Mouse (Mus musculus): ENCODE measurements around the gene Mgmt. TPM values are rescaled to one million over a fixed set of nuclear protein-coding genes. Genes with fewer than 3 reads are reported as not detected.

Gene Mgmt
- polyA plus RNA-seq, 1 experiment: 7.9 TPM

- Histone ChIP-seq H3K9me3 (peaks cover 47% of the 10 kb centered on the region), H3K4me1 (no peaks in the 10 kb centered on the region), H3K4me3 (replicated peaks) (no peak overlapping the region)
Observed at GRCm38 (mm10) chr7:137061109-137061508, 166.7 kb downstream of the Mgmt start.

GRCm38 (mm10) chr7:137064255-137064654 lies 169.8 kb downstream of the Mgmt start:
- Histone ChIP-seq H3K4me3 (replicated peaks) (no peak overlapping the region), H3K4me1 (no peaks in the 10 kb centered on the region), H3K36me3 (replicated peaks; ENCODE audit: low read length) (no peaks in the 10 kb centered on the region), H3K27me3 (replicated peaks) (no peaks in the 10 kb centered on the region), H3K9me3 (peaks cover 57% of the 10 kb centered on the region)
- TF ChIP-seq FLI1 (IDR thresholded peaks at IDR 0.05; ENCODE audit: low read length) (no peak), GATA1 (IDR thresholded peaks at IDR 0.05; ENCODE audit: borderline replicate concordance, low read length) (no peak)

More at GRCm38 (mm10) chr7:137061109-137061508, 166.7 kb downstream of the Mgmt start:
- no peaks in the 10 kb centered on the region for H3K27me3 ChIP-seq (replicated peaks)
- H3K36me3 ChIP-seq (replicated peaks; ENCODE audit: low read length): no peaks in the 10 kb centered on the region
- TF ChIP-seq GATA1 (IDR thresholded peaks at IDR 0.05; ENCODE audit: borderline replicate concordance, low read length) (no peak), FLI1 (IDR thresholded peaks at IDR 0.05; ENCODE audit: low read length) (no peak)

DNA sequence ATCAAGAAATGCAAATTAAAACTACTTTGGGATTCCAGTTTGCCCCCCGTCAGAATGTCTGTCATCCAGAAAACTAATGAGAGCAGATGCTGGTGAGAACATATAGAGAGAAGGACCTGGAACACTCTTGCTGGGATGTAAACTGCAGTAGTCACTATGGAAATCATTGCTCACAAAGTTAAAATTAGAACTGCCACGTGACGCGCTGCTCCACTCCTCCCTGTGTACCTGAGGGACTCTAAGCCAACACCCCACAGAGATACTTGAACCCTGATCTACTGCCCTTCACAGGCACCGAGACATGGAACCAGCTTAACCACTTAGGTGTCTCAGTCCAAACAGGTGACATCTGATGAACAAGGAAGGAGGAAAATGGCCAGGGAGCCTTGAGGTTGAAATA lies 171.0 kb downstream of the Mgmt start:
- Histone ChIP-seq H3K4me1 (no peaks in the 10 kb centered on the region), H3K27me3 (replicated peaks) (no peaks in the 10 kb centered on the region), H3K36me3 (replicated peaks; ENCODE audit: low read length) (no peaks in the 10 kb centered on the region), H3K4me3 (replicated peaks) (no peak overlapping the region), H3K9me3 (peaks cover 58% of the 10 kb centered on the region)
- TF ChIP-seq GATA1 (IDR thresholded peaks at IDR 0.05; ENCODE audit: borderline replicate concordance, low read length) (no peak), FLI1 (IDR thresholded peaks at IDR 0.05; ENCODE audit: low read length) (no peak)

DNA sequence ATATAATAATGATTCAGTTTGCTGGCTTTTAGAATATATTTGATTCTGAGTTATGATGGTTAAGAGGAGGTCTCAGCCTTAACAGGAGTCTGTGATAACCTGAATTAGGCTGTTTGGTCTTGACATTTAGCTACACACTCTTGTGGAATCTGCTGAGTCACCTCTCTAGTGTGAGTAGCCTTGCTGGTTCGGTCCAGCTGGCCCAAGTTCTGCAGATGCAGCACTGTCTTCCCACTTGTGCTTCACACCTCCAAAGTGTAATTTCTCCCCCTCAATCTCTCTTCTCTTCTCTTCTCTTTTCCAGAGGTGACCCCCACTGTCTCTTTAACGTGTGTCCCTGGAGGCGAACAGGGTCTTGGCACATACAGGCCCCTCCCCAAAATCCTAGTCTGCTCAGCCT lies 171.8 kb downstream of the Mgmt start:
- TF ChIP-seq FLI1 (IDR thresholded peaks at IDR 0.05; ENCODE audit: low read length) (no peak), GATA1 (IDR thresholded peaks at IDR 0.05; ENCODE audit: borderline replicate concordance, low read length) (no peak)

DNA sequence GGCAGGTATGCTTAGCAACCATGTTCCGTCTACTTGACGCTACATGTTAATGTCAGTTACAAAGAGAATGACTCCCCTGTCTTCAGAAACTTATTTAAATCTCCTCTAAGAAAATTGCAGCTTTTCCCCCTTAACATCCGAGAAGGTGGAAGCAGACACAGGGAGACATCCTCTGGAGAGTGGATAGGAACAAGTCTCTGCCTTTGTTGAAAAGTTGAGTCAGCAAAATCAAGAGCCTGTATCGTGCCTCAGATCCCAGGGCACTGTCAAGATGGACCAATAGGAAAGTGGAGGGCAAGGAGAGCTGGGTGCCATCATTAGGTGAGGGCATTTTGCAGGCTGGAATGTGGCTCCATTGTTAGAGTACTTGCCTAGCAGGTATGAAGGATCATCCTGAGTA lies 172.6 kb downstream of the Mgmt start:
- peaks cover 57% of the 10 kb centered on the region for H3K9me3 ChIP-seq

More for the DNA sequence above, 171.8 kb downstream of the Mgmt start:
- Histone ChIP-seq H3K27me3 (replicated peaks) (no peaks in the 10 kb centered on the region), H3K4me1 (no peaks in the 10 kb centered on the region), H3K9me3 (peaks cover 60% of the 10 kb centered on the region), H3K36me3 (replicated peaks; ENCODE audit: low read length) (no peaks in the 10 kb centered on the region), H3K4me3 (replicated peaks) (no peak overlapping the region)

GRCm38 (mm10) chr7:137067758-137068157 lies 173.3 kb downstream of the Mgmt start:
- Histone ChIP-seq H3K4me3 (replicated peaks) (no peak overlapping the region), H3K9me3 (peaks cover 51% of the 10 kb centered on the region), H3K4me1 (no peaks in the 10 kb centered on the region), H3K36me3 (replicated peaks; ENCODE audit: low read length) (no peaks in the 10 kb centered on the region), H3K27me3 (replicated peaks) (no peaks in the 10 kb centered on the region)
- TF ChIP-seq FLI1 (IDR thresholded peaks at IDR 0.05; ENCODE audit: low read length) (no peak), GATA1 (IDR thresholded peaks at IDR 0.05; ENCODE audit: borderline replicate concordance, low read length) (no peak)

More for the DNA sequence above, 172.6 kb downstream of the Mgmt start:
- H3K27me3 ChIP-seq (replicated peaks): no peaks in the 10 kb centered on the region
- H3K4me1 ChIP-seq: no peaks in the 10 kb centered on the region
- no peak overlapping the region for H3K4me3 ChIP-seq (replicated peaks)
- TF ChIP-seq GATA1 (IDR thresholded peaks at IDR 0.05; ENCODE audit: borderline replicate concordance, low read length): no peak
- TF ChIP-seq FLI1 (IDR thresholded peaks at IDR 0.05; ENCODE audit: low read length): no peak
- no peaks in the 10 kb centered on the region for H3K36me3 ChIP-seq (replicated peaks; ENCODE audit: low read length)

DNA sequence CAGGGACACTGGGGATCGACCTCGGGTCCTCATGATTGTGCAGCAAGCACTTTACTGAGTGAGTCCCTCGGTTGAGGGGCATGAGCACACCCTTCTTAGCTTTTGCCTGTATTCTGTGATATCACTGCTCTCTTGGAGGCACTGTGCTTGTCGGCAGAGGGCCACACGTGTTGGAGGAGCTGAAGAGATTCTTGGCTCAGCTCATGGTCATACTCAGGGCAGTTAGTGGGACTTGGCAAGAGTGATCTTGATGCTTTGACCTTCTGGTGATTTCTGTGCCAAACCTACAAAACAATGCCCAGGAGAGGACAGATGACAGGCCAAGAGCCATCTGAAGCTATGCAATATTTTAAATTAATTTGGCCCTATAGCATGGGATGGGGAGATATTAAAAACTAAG lies 174.4 kb downstream of the Mgmt start:
- TF ChIP-seq FLI1 (IDR thresholded peaks at IDR 0.05; ENCODE audit: low read length) (no peak), GATA1 (IDR thresholded peaks at IDR 0.05; ENCODE audit: borderline replicate concordance, low read length) (no peak)
- Histone ChIP-seq H3K9me3 (peaks cover 43% of the 10 kb centered on the region), H3K4me1 (no peaks in the 10 kb centered on the region), H3K36me3 (replicated peaks; ENCODE audit: low read length) (no peaks in the 10 kb centered on the region), H3K27me3 (replicated peaks) (no peaks in the 10 kb centered on the region), H3K4me3 (replicated peaks) (no peak overlapping the region)

GRCm38 (mm10) chr7:137069768-137070167 lies 175.4 kb downstream of the Mgmt start:
- Histone ChIP-seq H3K36me3 (replicated peaks; ENCODE audit: low read length) (no peaks in the 10 kb centered on the region), H3K9me3 (peaks cover 38% of the 10 kb centered on the region), H3K4me1 (no peaks in the 10 kb centered on the region), H3K27me3 (replicated peaks) (no peaks in the 10 kb centered on the region), H3K4me3 (replicated peaks) (peak overlapping the region; percentile 21)
- no peak for TF ChIP-seq FLI1 (IDR thresholded peaks at IDR 0.05; ENCODE audit: low read length)
- no peak for TF ChIP-seq GATA1 (IDR thresholded peaks at IDR 0.05; ENCODE audit: borderline replicate concordance, low read length)

DNA sequence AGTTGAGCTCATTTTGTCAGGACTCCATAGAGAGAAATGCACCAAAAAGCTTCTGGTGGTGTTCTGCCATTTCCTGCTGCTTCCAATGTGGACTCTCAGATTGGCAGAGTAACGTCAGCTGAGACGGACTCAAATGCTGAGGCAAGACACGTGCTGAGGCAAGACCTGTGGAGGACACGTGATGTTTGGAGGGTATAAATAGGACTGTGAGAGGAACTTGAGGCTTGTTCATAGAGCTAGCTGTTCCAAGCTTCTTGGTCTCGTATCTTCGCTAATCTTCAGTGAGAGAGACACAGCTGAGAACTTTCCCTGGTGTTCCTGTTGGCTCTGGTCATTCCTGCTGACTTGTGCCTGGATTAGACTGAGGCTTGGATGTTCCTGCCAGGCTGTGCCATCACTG lies 176.9 kb downstream of the Mgmt start:
- Histone ChIP-seq H3K27me3 (replicated peaks) (no peaks in the 10 kb centered on the region), H3K4me1 (no peaks in the 10 kb centered on the region), H3K36me3 (replicated peaks; ENCODE audit: low read length) (no peaks in the 10 kb centered on the region), H3K4me3 (replicated peaks) (no peak overlapping the region), H3K9me3 (peaks cover 45% of the 10 kb centered on the region)
- TF ChIP-seq FLI1 (IDR thresholded peaks at IDR 0.05; ENCODE audit: low read length) (no peak), GATA1 (IDR thresholded peaks at IDR 0.05; ENCODE audit: borderline replicate concordance, low read length) (no peak)

DNA sequence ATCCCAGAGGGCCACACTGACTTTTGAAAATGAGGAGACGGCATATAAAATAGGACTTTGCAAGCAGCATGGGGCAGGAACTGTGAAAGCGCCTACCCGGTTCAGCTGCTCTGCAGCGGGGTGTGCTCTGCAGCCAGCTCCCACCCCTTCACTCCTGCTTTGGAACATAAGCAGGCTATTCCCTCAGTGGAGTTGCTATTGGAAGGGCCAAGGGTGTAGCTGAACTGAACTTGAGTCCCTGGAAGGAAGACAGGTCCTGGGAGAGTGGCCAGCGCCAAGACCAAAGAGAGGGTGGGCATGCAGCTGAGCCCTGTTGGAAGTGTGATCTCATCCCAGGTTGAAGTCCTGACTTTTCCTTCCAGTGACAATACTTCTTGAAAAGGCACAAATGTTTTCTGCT lies 179.5 kb downstream of the Mgmt start:
- no peaks in the 10 kb centered on the region for H3K4me1 ChIP-seq
- H3K9me3 ChIP-seq: peaks cover 36% of the 10 kb centered on the region
- H3K4me3 ChIP-seq (replicated peaks): no peak overlapping the region
- H3K36me3 ChIP-seq (replicated peaks; ENCODE audit: low read length): no peaks in the 10 kb centered on the region
- H3K27me3 ChIP-seq (replicated peaks): no peaks in the 10 kb centered on the region
- TF ChIP-seq FLI1 (IDR thresholded peaks at IDR 0.05; ENCODE audit: low read length) (no peak), GATA1 (IDR thresholded peaks at IDR 0.05; ENCODE audit: borderline replicate concordance, low read length) (no peak)

DNA sequence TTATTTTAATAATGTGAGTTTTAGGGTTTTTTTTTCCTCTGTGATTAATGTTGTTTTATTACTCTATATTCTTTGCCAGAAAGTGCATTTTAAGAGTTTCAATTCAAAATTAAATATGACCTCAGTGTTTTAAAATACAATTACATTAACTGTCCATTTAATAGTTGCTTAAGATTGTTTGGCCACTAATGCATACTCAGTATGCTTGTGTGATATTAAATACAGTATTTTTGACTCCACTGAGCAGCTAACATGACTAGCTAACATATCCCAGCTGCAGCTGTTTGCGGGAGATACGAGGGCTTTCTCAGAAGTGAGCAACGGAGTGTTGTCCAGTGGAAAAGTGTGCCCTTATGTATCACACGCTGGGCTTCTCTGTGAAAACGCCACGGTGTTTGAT lies 179.9 kb downstream of the Mgmt start:
- no peaks in the 10 kb centered on the region for H3K4me1 ChIP-seq
- peaks cover 37% of the 10 kb centered on the region for H3K9me3 ChIP-seq
- H3K27me3 ChIP-seq (replicated peaks): no peaks in the 10 kb centered on the region
- H3K4me3 ChIP-seq (replicated peaks): no peak overlapping the region
- H3K36me3 ChIP-seq (replicated peaks; ENCODE audit: low read length): no peaks in the 10 kb centered on the region
- TF ChIP-seq GATA1 (IDR thresholded peaks at IDR 0.05; ENCODE audit: borderline replicate concordance, low read length): no peak
